Mouse (Mus musculus) heart, adult 8-10 months (tissue): Measurements from ENCODE around the gene BB287469. TPM values are rescaled to one million over a fixed set of nuclear protein-coding genes. Genes with fewer than 3 reads are reported as not detected.
"Not testable (repeated sequence)": the region's sequence is repeated elsewhere in the genome, so short reads cannot be mapped to it uniquely, and the experiment has no call there.

Experiments
- DNase-seq: peaks from one replicate; pipeline ENCODE4 v3.0.0; 2022; ENCODE audit warnings: low spot score
- total RNA-seq, 4 experiments: library from RNA; stranded (reverse); gene quantifications; 2 replicates each; pipeline ENCODE4 v1.2.4; 2022

The BB287469 gene
- not detected for total RNA-seq

DNA sequence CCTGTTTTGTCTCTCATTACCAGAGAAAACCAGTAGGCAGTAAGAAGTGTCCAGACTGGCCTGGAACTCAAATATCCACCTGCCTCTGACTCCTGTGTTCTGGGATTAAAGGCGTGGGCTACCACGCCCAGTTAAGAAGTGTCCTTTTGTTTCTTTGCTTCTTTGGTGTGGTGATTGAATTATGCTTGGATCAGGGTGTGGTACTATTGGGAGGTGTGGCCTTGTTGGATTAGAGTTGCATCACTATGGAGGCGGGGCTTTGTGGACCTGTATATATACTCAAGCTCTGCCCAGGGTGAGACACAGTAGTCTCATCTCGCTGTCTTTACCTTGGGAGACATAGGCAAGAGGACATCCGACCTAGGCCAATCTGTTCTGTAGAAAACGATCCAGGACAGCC is at the start of gene BB287469:
Gene BB287469 (plus strand): TSS at position 301 of the 400 bp plus-strand sequence.
- not testable (repeated sequence) for DNase-seq

DNA sequence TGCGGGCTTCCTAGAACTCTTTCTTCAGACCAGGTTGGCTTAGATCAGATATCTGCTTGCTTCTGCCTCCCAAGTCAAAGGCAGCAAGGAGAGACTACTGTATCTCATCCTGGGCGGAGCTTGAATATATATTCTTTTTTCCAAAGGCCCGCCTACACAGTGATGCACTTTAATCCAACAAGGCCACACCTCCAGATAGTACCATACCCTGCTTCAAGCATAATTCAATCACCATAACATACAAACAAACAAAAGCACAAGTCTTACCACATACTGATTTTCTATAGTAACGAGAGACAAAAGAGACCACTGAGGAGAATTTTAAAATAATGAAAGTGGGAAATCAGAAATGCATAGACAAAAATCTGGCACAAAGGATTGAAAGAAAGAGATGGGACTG is 40.7 kb upstream of the BB287469 start, which contains the start of gene Gm21319:
Gene Gm21319 (minus strand): TSS at position 101 of the 400 bp plus-strand sequence.
- DNase-seq = not testable (repeated sequence)

DNA sequence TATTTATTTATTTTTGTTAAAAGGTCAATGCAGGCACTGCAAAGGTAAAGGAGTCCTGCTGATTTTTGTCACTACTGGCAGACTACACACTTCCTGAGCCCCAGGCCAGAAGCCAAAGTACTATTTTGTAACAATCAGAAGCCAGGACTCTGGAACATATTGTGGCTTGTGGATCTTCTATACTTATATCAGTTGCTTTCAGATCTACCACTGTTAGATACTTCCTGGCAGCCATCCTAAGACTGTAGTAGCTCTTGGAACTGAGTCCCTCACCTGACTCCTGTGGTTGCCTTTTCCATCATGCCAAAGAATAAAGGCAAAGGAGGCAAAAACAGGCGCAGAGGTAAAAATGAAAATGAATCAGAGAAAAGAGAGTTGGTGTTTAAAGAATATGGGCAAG is 21.2 kb upstream of the BB287469 start, which contains the start of gene Gm21936:
Gene Gm21936 (plus strand): TSS at position 301 of the 400 bp plus-strand sequence.
- not testable (repeated sequence) for DNase-seq

DNA sequence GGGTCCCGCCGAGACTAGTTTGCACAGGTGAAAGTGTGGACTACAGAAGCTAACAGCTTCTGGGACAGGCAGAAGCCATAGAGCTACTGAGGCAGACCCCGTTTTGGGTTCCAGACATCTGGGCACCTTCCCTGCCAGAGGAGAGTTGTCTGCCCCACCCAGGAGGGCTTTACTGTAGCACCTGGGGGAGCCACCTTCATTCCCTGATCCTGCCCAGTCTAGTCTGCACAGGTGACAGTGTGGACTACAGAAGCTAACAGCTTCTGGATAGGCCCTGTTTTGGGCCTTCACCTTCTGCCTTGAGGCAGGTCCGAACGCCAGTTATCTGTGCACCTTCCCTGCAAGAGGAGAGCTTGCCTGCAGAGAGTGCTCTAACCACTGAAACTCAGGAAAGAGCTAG is 18.4 kb upstream of the BB287469 start:
- not testable (repeated sequence) for DNase-seq

DNA sequence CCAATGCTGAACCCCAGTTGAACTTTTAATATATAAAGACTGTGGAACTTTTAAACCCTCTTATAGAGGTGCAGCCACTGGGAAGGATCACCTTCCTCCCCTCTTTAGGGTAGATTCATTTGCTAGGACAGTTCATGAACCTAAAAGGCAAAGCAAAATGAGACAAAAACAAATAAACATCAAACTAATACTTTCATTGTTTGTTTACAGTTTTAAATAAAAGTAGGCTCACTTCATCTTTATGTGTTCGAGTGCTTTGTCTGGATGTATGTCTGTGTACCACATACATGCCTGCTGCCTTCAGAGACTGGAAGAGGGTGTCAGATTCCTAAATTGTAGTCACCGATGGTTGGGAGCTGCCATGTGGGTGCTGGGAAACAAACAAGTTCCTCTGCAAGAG is 25.9 kb downstream of the BB287469 start, which contains the start of gene Gm2001:
Gene Gm2001 (minus strand): TSS at position 101 of the 400 bp plus-strand sequence.
- not testable (repeated sequence) for DNase-seq

DNA sequence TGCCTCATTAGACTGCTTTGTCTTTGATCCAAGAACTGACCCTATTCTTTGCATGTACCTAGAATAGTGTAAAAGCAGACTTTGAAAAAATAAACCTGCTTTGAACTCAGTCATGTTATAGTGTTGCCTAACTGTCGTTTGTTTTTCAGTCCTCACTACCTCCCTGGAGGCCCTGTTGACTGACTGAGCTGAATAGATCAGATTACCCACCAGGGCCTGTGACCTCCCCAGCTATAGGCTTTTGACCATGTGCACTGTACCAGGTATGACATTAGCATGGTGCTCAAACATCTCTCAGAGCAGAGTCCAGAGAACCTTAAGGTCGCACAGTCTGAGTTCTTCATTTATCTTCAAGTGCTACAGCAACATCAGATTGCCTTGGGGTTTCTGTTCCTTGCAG is 34.3 kb downstream of the BB287469 start:
- not testable (repeated sequence) for DNase-seq

DNA sequence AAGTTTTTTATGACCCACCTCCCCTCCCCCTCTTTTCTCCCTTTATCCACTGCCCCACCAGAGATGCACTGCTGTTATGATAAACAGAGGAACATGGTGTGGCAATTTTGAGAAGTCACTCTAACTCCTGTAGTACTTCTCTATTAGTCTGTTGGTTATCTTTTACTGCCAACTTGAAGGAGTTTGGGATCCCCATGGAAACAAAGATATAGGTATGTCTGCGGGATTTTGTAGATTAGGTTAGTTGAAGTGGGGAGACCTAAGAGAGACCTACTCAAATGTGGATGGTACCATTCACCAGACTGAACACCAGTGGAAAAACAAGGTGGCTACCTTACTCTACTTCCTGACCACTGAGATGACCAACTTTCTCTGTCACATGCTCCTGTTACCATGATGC is 39.7 kb downstream of the BB287469 start:
- DNase-seq = not testable (repeated sequence)

DNA sequence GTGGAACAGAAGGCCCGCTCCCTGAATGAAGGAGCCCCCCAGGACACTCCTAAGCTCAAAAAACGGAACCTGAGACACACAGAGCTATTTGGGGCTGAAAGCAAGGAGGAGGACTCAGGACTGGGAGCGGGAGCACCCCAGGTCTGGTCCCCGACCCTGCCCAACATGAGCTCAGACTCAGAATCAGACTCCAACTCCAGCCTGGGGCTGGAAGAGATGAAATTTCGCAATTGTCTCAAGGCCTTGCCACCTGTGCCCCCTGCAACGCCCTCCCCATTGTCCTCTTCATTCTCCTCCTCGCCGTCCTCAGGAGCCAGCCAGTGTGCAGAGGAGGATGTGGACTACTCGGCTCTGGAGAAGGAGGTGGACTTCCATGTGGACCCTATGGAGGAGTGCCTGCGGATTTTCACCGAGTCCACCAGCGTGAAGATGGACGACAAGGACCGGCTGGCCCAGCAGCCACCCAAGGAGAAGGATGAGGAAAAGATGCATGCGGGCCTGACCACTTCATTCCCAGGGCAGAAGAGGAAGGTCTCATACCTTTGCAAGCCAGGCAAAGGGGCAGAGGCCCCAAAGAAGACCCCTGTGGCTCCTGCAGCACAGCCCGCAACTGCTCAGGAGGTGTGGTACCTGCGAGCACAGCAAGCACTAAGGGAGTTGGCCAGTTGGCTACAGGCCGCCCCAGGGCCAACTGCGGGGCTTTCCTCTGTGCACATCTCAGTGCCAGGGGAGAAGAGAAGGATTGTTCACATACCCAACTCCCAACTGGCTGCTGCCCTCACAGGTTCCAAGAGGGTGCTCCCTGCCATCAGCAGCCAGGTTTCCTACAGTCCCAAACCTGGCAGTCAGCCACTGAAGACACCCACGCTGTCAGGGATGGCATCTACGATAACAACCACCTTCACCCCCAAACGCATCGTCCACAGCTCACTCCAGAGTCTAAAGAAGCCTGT is 45.6 kb downstream of the BB287469 start:
- DNase-seq = not testable (repeated sequence)

DNA sequence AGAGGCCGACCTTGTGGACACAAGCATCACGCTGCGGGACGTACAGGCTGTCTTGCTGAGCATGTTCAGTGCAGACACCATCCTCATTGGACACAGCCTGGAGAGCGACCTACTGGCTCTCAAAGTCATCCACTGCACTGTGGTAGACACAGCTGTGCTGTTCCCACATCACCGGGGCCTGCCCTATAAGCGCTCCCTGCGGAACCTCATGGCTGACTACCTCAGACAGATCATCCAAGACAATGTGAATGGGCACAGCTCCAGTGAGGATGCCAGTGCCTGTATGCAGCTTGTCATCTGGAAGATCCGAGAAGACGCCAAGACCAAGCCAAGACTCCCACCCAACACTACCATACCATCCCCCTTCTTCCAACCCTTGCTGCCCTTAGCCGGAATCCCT is 47.3 kb downstream of the BB287469 start:
- DNase-seq = not testable (repeated sequence)

DNA sequence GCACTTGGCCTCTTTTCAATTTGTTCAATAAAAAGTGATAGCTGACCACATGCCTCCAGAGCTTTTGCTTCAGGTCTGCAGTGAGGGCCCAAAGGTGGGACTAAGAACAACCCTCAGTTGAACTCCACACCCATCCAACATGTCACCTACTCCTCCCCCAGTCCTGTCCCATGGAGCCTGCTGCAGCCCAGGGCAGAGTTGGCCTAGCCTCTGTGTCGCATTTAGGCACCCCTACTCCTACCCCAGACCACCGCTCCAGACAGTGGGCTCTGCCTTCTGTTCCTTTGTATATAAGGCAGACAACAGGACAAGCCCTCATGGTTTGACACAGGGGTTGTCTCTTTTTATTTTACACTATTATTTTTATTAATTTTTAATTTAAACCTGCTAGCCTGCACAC is 47.7 kb downstream of the BB287469 start:
- not testable (repeated sequence) for DNase-seq

Other genes with a start within 250 kb of the BB287469 start
- not detected for gene Oog1, start 213.9 kb upstream of the BB287469 start, total RNA-seq
- gene Gm4027, start 197.7 kb upstream of the BB287469 start, total RNA-seq = not detected
- gene Gm16381, start 172.0 kb upstream of the BB287469 start, total RNA-seq = not detected
- gene Gm21319, start 40.8 kb upstream of the BB287469 start, total RNA-seq = not detected
- not detected for gene Gm21936, start 21.1 kb upstream of the BB287469 start, total RNA-seq
- gene Gm2001, start 25.8 kb downstream of the BB287469 start, total RNA-seq = not detected
- gene Gm2016, start 57.5 kb downstream of the BB287469 start, total RNA-seq = not detected
- not detected for gene Gm2022, start 78.8 kb downstream of the BB287469 start, total RNA-seq
- not detected for gene Gm2035, start 103.3 kb downstream of the BB287469 start, total RNA-seq
- not detected for gene Gm2042, start 137.5 kb downstream of the BB287469 start, total RNA-seq
- not detected for gene Gm2075, start 195.3 kb downstream of the BB287469 start, total RNA-seq
- not detected for gene Gm6803, start 202.2 kb downstream of the BB287469 start, total RNA-seq
- not detected for gene Gm2056, start 210.4 kb downstream of the BB287469 start, total RNA-seq